Mouse (Mus musculus) kidney, adult 2 months (tissue): Measurements from ENCODE around the gene Prr29. TPM values are rescaled to one million over a fixed set of nuclear protein-coding genes. Genes with fewer than 3 reads are reported as not detected.

Experiments used
- DNase-seq: peaks from one replicate; pipeline ENCODE4 v3.0.0; 2021
- H3K27ac ChIP-seq: fragments of 200-500 bp; 2 replicates; pipeline ENCODE4 v1.5.1; 2012; ENCODE audit warnings: low read depth, low read length, control low read depth, inconsistent platforms; ENCODE audit not compliant: insufficient read depth
- H3K27me3 ChIP-seq: fragments of 200-500 bp; replicated peaks from 2 replicates; pipeline ENCODE4 v1.6.1; 2012; ENCODE audit warnings: mild to moderate bottlenecking, moderate library complexity, low read length, inconsistent platforms; ENCODE audit not compliant: control insufficient read depth, insufficient read depth
- H3K36me3 ChIP-seq: fragments of 200-500 bp; 2 replicates; pipeline ENCODE4 v1.6.1; 2012; ENCODE audit warnings: mild to moderate bottlenecking, moderate library complexity, low read length, inconsistent platforms; ENCODE audit not compliant: control insufficient read depth, insufficient read depth
- H3K4me1 ChIP-seq: fragments of 200-500 bp; 2 replicates; pipeline ENCODE4 v1.6.1; 2011; ENCODE audit warnings: low read length; ENCODE audit not compliant: control insufficient read depth, insufficient read depth
- H3K4me3 ChIP-seq: fragments of 200-500 bp; 2 replicates; pipeline ENCODE4 v1.5.1; 2011; ENCODE audit warnings: mild to moderate bottlenecking, low read depth, low read length, control low read depth; ENCODE audit not compliant: insufficient read depth
- CTCF ChIP-seq: fragments of 200-500 bp; conservative IDR thresholded peaks from 2 replicates; pipeline ENCODE4 v1.5.1; 2011; ENCODE audit warnings: low read depth, mild to moderate bottlenecking, control low read depth, low read length, moderate library complexity, mixed read lengths; ENCODE audit not compliant: insufficient read depth, insufficient read length
- POLR2A ChIP-seq: fragments of 200-500 bp; IDR thresholded peaks from one replicate; pipeline ENCODE4 v1.6.1; 2011; ENCODE audit warnings: low read depth, low read length, control low read depth
- WGBS: fragments of 180-500 bp; shearing (Covaris S2); methylation state at CpG from one replicate; pipeline ENCODE4 v1.1.7; 2018; 5-methylcytosine and 5-hydroxymethylcytosine counted together
- polyA plus RNA-seq: library from polyadenylated mRNA; depleted of rRNA; stranded (reverse); fragments of >200 nt; gene quantifications from 2 replicates; pipeline ENCODE4 v1.2.3, GENCODE M21; 2012

Gene Prr29
- polyA plus RNA-seq, 1 experiment: 0.58 TPM

- H3K4me3 ChIP-seq: no peak overlapping the region
- H3K27me3 ChIP-seq: no peaks in the 10 kb centered on the region
- H3K4me1 ChIP-seq: no peaks in the 10 kb centered on the region
- no peaks in the 10 kb centered on the region for H3K36me3 ChIP-seq
- 43% methylated on average over 1 of the region's 1 CpGs for WGBS
- H3K27ac ChIP-seq: no peak overlapping the region
- no peak for DNase-seq
- no peak for TF ChIP-seq CTCF
Measured at GRCm38 (mm10) chr11:106354181-106354580, 11.1 kb upstream of the Prr29 start.

GRCm38 (mm10) chr11:106355382-106356128, 9.7 kb upstream of the Prr29 start:
- no peak overlapping the region for H3K4me3 ChIP-seq
- no peaks in the 10 kb centered on the region for H3K27me3 ChIP-seq
- no peak for TF ChIP-seq POLR2A
- TF ChIP-seq CTCF: no peak
- no peak overlapping the region for H3K27ac ChIP-seq
- no peaks in the 10 kb centered on the region for H3K36me3 ChIP-seq
- 59% methylated on average over 19 of the region's 19 CpGs for WGBS
- DNase-seq: peak; percentile 33
- H3K4me1 ChIP-seq: no peaks in the 10 kb centered on the region

- WGBS: 53% methylated on average over 5 of the region's 5 CpGs
- Histone ChIP-seq H3K4me3 (no peak overlapping the region), H3K36me3 (no peaks in the 10 kb centered on the region), H3K27ac (no peak overlapping the region), H3K27me3 (no peaks in the 10 kb centered on the region), H3K4me1 (no peaks in the 10 kb centered on the region)
- TF ChIP-seq CTCF (peak; percentile 31; the same call in 1 of the 2 replicates), POLR2A (no peak)
- no peak for DNase-seq
Measured at GRCm38 (mm10) chr11:106359350-106359749, 5.9 kb upstream of the Prr29 start.

GRCm38 (mm10) chr11:106364712-106365111, 560 bp upstream of the Prr29 start:
- H3K27me3 ChIP-seq: no peaks in the 10 kb centered on the region
- WGBS: 25% methylated on average over 11 of the region's 11 CpGs
- H3K27ac ChIP-seq: no peak overlapping the region
- TF ChIP-seq CTCF (no peak), POLR2A (no peak)
- no peaks in the 10 kb centered on the region for H3K4me1 ChIP-seq
- H3K4me3 ChIP-seq: no peak overlapping the region
- DNase-seq: no peak
- H3K36me3 ChIP-seq: no peaks in the 10 kb centered on the region

- no peak for TF ChIP-seq POLR2A
- peak; percentile 90 for TF ChIP-seq CTCF
- no peaks in the 10 kb centered on the region for H3K36me3 ChIP-seq
- H3K4me3 ChIP-seq: no peak overlapping the region
- DNase-seq: peak; percentile 72
- no peaks in the 10 kb centered on the region for H3K27me3 ChIP-seq
- WGBS: 0% methylated on average over 3 of the region's 3 CpGs
- no peaks in the 10 kb centered on the region for H3K4me1 ChIP-seq
- H3K27ac ChIP-seq: no peak overlapping the region
Measured at GRCm38 (mm10) chr11:106366316-106366715, 1.0 kb downstream of the Prr29 start.

- Histone ChIP-seq H3K27ac (no peak overlapping the region), H3K36me3 (no peaks in the 10 kb centered on the region), H3K4me1 (no peaks in the 10 kb centered on the region), H3K27me3 (no peaks in the 10 kb centered on the region), H3K4me3 (no peak overlapping the region)
- DNase-seq: no peak
- TF ChIP-seq POLR2A (no peak), CTCF (no peak)
- 44% methylated on average over 11 of the region's 11 CpGs for WGBS
Measured at GRCm38 (mm10) chr11:106373998-106374397, 8.7 kb downstream of the Prr29 start.

GRCm38 (mm10) chr11:106374559-106374958, 9.3 kb downstream of the Prr29 start:
- Histone ChIP-seq H3K27ac (no peak overlapping the region), H3K36me3 (no peaks in the 10 kb centered on the region), H3K4me3 (no peak overlapping the region), H3K4me1 (no peaks in the 10 kb centered on the region), H3K27me3 (no peaks in the 10 kb centered on the region)
- no peak for TF ChIP-seq POLR2A
- no peak for TF ChIP-seq CTCF
- DNase-seq: no peak
- WGBS: 46% methylated on average over 9 of the region's 9 CpGs

GRCm38 (mm10) chr11:106374979-106375378, 9.7 kb downstream of the Prr29 start:
- WGBS: 71% methylated on average over 5 of the region's 5 CpGs
- Histone ChIP-seq H3K27me3 (no peaks in the 10 kb centered on the region), H3K4me3 (no peak overlapping the region), H3K36me3 (no peaks in the 10 kb centered on the region), H3K4me1 (no peaks in the 10 kb centered on the region), H3K27ac (no peak overlapping the region)
- no peak for TF ChIP-seq CTCF
- no peak for TF ChIP-seq POLR2A
- no peak for DNase-seq
